Mouse (Mus musculus) left cerebral cortex, postnatal 4 days (tissue): ENCODE measurements around the gene Rtl5. TPM values are rescaled to one million over a fixed set of nuclear protein-coding genes. Genes with fewer than 3 reads are reported as not detected.
"Not testable (repeated sequence)": the region's sequence is repeated elsewhere in the genome, so short reads cannot be mapped to it uniquely, and the experiment has no call there.

ENCODE experiments used
- DNase-seq: peaks from one replicate; pipeline ENCODE4 v3.0.0-alpha.2; 2022
- intact Hi-C: fragments of 180-260 bp; cut with DNase I; formaldehyde crosslinking; loops from one replicate; pipeline ENCODE4 v1.15.1; 2025
- total RNA-seq, 2 experiments: library from RNA; stranded (reverse); gene quantifications; 2 replicates each; pipeline ENCODE4 v1.2.3; 2021

The Rtl5 gene
- 10 to 100 TPM; 14.0 to 17.3 TPM for total RNA-seq

GRCm38 (mm10) chrX:102070591-102071471 is at the start of gene Rtl5:
Gene Rtl5 (minus strand): TSS chrX:102071304.
- peak; percentile 78 for DNase-seq
- intact Hi-C loops = no loop called here

DNA sequence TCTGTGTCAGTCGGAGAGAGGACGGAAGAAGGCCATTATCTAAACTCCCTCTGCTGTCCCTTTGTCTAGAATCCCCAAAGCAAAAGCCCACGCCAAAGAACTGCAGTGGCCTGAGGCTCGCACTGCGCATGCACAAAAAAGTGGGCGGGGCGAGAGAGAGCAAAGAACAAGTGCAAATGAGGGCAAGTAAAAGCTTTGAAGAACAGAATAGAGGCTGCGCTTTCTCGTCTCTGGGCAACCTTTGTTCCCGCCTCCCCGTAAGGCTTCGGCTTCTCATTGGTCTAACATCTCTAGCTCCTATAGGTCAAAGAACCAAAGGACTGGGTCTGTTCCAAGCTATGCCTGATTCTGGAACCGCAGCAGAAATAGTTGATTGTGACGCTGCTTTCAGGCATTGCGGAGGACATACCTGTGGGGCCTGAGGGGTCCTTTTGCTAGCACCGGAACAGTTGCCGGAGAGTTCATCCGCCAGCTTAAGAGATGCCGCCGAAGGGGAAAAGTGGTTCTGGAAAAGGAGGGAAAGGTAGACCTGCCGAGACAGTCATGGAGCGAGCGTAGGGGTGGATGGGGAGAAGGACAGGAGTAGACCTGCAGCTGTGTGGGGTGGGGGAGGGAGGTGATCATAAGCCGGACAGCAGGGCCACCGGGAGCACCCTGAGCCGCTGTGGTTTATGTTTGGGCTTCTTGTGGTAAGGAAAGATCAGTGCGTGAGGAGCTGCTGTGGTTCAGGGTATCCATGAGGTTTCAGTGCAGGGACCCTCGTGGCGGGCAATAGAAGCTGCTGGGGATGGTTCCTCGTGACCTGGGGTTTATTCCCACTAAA is 48.1 kb upstream of the Rtl5 start, which contains the start of gene Pin4:
Pin4 (plus strand) TSS at position 406 of the 823 bp plus-strand sequence.
- intact Hi-C loops = no loop called here
- DNase-seq = peak; percentile 95

GRCm38 (mm10) chrX:102115676-102116075 is 44.6 kb upstream of the Rtl5 start:
- DNase-seq = no peak
- intact Hi-C loops = no loop called here

GRCm38 (mm10) chrX:102109349-102109748 is 38.2 kb upstream of the Rtl5 start:
- intact Hi-C loops, DNase-seq: not testable (repeated sequence)

- intact Hi-C loops, DNase-seq: not testable (repeated sequence)
Measured at GRCm38 (mm10) chrX:102103830-102104229, 32.7 kb upstream of the Rtl5 start.

DNA sequence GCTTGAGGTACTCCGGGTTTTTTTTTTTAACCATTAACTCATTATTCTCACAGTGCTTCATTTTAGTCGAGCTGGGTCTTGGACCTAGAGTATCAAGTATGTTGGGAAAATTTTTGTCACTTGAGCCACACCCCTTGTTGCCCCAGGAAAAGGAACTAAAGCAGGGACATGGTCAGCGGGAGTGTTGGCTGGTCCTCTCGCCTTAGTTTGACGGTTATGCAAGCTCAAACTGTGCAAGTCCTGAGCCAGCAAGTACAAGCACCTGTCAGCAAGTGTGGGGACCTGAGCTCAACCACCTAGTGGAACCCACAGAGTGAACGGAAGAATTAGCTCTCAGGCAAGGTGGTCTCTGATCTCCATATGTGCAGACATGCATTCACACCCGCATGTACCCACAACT is 30.8 kb upstream of the Rtl5 start:
- DNase-seq = no peak
- intact Hi-C loops = no loop called here

GRCm38 (mm10) chrX:102094381-102094904 is 23.3 kb upstream of the Rtl5 start:
- DNase-seq = no peak
- intact Hi-C loops = no loop called here

- no peak for DNase-seq
- intact Hi-C loops = no loop called here
Measured at GRCm38 (mm10) chrX:102090605-102091004, 19.5 kb upstream of the Rtl5 start.

- intact Hi-C loops = no loop called here
Measured at GRCm38 (mm10) chrX:102085798-102086443, 14.8 kb upstream of the Rtl5 start.

GRCm38 (mm10) chrX:102082340-102082739 is 11.2 kb upstream of the Rtl5 start:
- intact Hi-C loops = no loop called here
- DNase-seq = no peak

More at GRCm38 (mm10) chrX:102085798-102086443, 14.8 kb upstream of the Rtl5 start:
- DNase-seq = no peak

- intact Hi-C loops = no loop called here
- peak; percentile 61 for DNase-seq
Measured at GRCm38 (mm10) chrX:102081573-102082279, 10.6 kb upstream of the Rtl5 start.

GRCm38 (mm10) chrX:102081076-102081475 is 10.0 kb upstream of the Rtl5 start:
- intact Hi-C loops = no loop called here

GRCm38 (mm10) chrX:102076886-102077765 is 6.0 kb upstream of the Rtl5 start:
- intact Hi-C loops = no loop called here
- peak; percentile 28 for DNase-seq

More at GRCm38 (mm10) chrX:102081076-102081475, 10.0 kb upstream of the Rtl5 start:
- DNase-seq = peak; percentile 45

GRCm38 (mm10) chrX:102075158-102075557 is 4.1 kb upstream of the Rtl5 start:
- intact Hi-C loops = no loop called here
- DNase-seq = no peak

GRCm38 (mm10) chrX:102074435-102074834 is 3.3 kb upstream of the Rtl5 start:
- no peak for DNase-seq
- intact Hi-C loops = no loop called here

GRCm38 (mm10) chrX:102073605-102074325 is 2.7 kb upstream of the Rtl5 start:
- DNase-seq = no peak
- intact Hi-C loops = no loop called here

DNA sequence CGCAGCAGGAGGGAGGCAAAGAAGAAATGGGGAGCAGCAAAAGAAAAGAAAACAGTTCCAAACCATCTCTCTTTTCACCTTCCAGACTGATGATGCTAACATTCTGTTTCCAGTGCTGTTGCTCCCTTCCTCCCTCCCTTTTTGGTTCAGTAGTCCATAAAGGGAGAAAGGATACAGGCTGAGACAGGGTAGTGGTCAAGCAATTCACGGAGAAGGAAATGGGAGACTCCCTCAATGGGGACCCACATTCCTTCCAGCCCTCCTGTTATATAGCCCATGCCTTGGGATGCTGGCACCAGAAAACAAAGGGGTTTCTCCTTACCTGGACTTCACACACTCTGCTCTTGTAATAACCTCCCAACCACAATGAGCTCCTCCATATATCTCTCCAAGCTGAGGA is 413 bp upstream of the Rtl5 start:
- intact Hi-C loops = no loop called here
- no peak for DNase-seq

GRCm38 (mm10) chrX:102068811-102069540 is 2.1 kb downstream of the Rtl5 start:
- DNase-seq = no peak
- intact Hi-C loops = loop anchor here (10.0 kb wide), 2 partner anchors 114 to 254 kb away; no protein-coding TSS in a partner anchor
